Mouse (Mus musculus): ENCODE measurements around the gene Aldh3b1.

Aldh3b1 gene

GRCm38 (mm10) chr19:3912337-3913204 lies 17.0 kb downstream of the Aldh3b1 start, which contains the start of gene Ndufs8:
TSS of gene Ndufs8 (minus strand) at chr19:3912774.
- peak; percentile 97 for DNase-seq (ENCODE audit: low read depth, low spot score)

- no peak for DNase-seq (ENCODE audit: low read depth, low spot score)
These were observed 19.4 kb downstream of the Aldh3b1 start for GRCm38 (mm10) chr19:3910206-3910605.

DNA sequence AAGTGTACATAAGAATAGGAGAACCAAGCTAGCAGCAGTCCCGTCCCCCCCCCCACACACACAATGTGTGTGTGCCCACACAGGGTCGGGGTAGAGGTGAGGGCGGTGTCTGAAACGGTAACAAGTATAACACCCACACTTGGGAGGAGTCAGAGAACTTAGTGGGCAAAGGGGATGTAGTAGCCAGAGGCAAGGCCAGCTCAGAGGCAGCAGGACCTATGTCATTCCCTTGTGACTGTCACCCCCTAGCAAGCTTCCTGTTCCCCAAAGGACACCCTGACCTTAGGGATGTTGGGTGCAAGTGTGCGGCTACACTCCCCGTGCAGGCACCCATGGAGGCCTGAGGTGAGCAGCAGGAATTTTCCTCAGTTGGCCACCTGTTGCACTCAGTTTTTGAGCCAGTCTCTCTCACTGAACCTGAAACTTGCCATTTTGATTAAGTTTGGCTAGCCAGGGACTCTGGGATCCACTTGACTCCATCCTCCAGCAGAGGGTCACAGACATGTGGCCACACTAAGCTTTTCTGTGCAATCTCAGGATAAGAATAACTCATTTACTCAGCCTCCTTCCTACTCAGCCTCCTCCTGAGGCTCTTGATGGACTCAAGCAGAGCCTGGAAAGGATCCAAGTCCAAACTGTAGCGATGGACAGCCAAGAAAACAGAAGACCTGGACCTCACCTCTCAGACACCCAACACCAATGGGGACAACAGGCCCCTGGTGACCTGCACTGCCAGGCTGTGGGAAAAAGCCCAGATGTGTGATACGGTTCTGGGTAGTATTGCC lies 21.5 kb downstream of the Aldh3b1 start:
- DNase-seq (ENCODE audit: low read depth, low spot score), result no peak

- peak; percentile 32 for DNase-seq (ENCODE audit: low read depth, low spot score)
These were observed 22.5 kb downstream of the Aldh3b1 start, which contains the start of gene Tcirg1 for GRCm38 (mm10) chr19:3906795-3907786. TSS of gene Tcirg1 (minus strand) at chr19:3907133.

DNA sequence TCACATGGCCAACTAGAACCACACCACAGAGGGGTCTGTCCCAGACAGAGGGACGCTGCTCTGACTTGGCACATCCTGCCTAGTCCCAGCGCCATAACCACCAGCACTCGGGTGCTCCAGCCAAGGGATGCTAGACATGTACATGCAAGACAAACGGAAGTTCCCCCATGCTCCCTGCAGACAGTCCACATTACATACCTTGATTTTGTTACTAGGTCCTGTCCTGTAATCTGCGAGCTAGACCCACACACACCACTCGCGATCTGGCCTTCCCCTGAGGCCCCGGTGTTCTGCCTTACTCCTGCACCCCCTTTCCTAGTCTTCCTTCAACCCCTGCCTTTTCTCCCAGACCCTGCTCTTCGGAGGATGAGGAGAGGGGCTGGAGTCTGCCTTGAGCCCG lies 23.3 kb downstream of the Aldh3b1 start:
- DNase-seq (ENCODE audit: low read depth, low spot score), result no peak

GRCm38 (mm10) chr19:3905261-3905969 lies 24.2 kb downstream of the Aldh3b1 start:
- DNase-seq (ENCODE audit: low read depth, low spot score), result no peak

- DNase-seq (ENCODE audit: low read depth, low spot score), result no peak
These were observed 25.3 kb downstream of the Aldh3b1 start for GRCm38 (mm10) chr19:3904363-3904675.

- DNase-seq (ENCODE audit: low read depth, low spot score), result no peak
These were observed 25.8 kb downstream of the Aldh3b1 start for GRCm38 (mm10) chr19:3903648-3904362.

- DNase-seq (ENCODE audit: low read depth, low spot score), result no peak
These were observed 26.6 kb downstream of the Aldh3b1 start for GRCm38 (mm10) chr19:3902966-3903365.

DNA sequence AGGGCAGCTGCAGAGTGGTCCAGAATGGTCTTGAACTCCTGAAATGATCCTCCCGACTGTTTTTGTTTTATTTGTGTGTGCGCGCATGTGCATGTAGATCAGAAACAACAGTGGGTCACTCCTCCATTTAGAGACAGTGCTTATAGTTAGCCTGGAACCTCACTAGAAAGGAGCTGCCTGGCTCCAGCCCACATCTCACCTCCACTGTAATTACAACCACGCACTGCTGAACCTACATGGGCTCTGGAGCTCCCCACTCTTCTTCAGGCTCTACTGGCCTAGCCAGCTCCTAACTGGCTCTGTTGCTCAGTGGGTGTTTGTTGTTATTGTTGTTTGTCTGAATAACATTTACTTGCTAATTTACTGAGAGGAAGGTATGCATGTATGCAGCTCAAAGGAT lies 30.0 kb downstream of the Aldh3b1 start:
- DNase-seq (ENCODE audit: low read depth, low spot score), result no peak

DNA sequence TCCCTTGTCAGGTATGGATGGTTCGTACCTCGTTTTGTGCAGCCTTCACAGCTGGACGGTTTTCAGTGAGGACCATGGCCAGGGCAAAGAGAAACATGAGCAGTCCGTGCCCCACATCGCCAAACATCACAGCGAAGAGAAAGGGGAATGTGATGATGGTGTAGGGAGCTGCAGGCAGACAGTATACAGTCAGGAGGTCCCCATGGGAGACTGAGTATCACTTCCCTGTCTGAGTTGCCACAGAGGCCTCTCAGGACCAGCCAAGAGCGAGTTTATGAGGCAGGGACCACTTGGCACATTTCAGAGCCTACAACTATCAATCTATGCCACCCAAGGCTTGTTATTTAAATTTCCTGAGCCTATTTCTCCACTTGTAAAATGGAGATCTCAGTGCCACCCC lies 30.7 kb downstream of the Aldh3b1 start:
- DNase-seq (ENCODE audit: low read depth, low spot score), result no peak

DNA sequence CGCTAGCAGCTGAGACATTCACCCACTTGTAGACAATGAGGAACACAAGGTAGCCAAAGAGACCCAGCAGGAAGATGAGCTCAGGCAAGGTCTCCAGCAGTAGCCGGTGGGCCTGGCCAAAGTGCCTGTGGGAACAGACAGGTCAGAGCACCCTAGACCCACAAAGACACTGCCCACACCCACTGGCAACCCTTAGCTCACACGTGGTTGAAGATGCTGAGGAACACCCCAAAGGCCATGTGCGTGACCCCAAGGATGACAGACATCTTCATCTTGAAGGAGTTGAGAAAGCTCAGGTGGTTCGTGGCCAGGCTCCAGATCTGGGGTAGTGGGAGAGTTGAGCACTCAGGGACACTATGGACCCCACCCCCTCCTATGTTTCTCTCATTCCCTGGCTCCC lies 32.1 kb downstream of the Aldh3b1 start:
- DNase-seq (ENCODE audit: low read depth, low spot score), result no peak

GRCm38 (mm10) chr19:3896208-3896607 lies 33.4 kb downstream of the Aldh3b1 start:
- DNase-seq (ENCODE audit: low read depth, low spot score), result no peak

DNA sequence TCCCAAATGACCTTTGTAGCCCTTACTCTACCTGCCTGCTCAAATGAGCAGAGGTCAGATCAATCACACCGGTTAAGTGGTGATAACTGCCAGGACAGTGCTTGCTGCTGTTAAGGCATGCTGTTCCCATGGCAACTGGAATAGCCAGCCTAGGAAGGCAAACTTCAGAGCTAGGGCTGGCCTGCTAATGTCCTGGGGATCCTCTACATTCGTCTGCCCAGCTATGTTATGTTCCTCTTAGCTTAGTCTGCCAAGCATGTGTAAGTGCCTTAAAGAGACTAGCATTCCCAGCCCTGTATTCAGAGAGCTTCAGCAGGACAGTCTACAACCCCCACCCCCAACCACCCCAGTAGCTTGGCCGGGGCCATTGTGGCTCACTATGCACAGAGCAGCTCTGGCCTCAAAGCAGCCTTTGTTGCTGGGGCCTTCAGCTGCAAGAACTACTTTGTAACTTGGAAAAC lies 34.4 kb downstream of the Aldh3b1 start:
- DNase-seq (ENCODE audit: low read depth, low spot score), result no peak

GRCm38 (mm10) chr19:3894294-3894693 lies 35.3 kb downstream of the Aldh3b1 start:
- no peak for DNase-seq (ENCODE audit: low read depth, low spot score)

DNA sequence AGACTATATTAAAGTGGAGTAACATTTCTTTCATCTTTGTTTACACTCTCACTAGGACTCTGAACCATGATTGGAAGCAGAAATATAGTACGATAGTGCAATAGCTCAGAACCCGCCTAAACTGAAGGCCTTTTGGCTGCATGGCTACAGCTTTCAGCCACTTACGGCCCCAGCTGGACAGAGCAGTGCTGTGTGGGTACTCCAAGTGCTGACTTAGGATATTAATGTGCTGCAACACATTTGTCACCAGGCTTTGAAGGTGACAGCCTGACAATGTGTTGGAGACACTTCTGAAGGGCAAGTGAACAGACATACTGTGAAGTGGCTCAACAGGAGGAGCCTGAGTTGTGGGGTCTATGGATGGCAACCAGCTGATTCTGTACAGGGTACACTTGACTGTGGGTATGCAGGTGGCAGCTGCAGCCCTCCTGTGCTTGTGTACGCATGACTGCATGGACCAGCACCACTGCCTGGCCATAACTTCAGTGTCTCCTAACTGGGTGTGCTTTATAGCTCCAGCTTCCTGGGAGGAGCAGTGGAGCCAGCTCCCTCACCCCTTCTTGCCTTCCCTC lies 36.0 kb downstream of the Aldh3b1 start:
- no peak for DNase-seq (ENCODE audit: low read depth, low spot score)

DNA sequence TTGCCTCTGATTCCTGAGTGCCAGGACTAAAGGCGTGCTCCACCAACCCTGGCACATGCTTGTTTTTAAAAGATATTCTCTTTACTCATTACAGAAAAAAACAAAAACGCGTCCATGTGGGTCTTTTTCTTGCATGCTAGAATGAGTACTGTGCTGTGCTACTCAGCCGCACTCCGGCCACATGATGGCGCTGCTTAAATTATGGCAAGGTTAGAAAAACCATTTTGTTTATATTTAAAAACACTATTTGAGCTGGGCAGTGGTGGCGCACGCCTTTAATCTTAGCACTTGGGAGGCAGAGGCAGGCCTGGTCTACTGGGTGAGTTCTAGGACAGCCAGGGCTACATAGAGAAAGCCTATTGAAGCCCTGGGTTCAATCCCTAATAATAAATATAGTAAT lies 39.4 kb downstream of the Aldh3b1 start:
- DNase-seq (ENCODE audit: low read depth, low spot score), result no peak

DNA sequence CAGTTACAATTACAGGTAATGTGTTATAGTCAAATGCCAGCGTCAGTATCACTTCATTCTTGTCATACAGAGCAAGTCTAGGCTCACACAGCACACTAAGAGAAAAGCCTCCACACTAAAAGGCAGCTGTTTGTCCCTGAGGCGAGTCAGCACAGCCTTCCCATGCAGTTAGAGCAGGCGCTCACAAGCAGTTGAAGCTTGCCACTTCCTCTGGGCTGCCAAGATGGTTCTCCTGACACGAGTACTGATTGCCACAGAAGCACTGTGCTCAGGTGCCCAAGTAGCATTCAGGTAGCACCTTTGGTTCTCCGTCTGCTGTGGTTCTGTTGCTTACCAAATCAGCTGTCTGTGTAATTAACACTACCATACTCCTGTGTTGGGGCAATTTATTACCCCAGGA lies 40.5 kb downstream of the Aldh3b1 start:
- no peak for DNase-seq (ENCODE audit: low read depth, low spot score)

DNA sequence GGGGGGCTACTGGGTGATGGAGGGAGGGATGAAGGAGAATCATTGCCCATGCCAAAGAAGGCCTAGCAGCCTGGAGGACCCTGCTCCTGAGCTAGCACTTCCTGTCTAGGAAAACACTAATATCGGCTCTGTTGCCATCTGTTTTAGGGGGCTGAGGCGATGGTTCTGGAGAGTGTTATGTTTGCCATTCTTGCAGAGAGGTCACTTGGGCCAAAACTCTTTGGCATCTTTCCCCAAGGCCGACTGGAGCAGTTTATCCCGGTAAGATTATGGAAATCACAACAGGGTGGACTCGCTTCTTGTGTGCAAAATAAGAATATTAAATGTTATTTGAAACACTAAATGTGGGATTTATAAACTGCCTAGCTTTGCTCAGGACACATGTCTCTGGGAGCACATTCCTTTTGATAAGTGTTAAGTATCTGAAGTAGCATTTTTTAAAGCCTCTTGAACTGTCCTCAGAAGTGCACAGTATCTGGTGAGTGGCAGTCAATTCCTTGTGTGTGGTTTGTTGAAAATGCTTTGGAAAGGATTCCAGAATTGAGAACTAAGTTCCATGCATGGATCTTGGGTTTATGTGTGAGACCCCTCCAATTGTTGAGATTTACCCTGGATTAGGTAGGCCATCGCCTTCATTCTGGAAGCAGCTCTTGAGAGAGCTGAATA lies 45.1 kb downstream of the Aldh3b1 start:
- DNase-seq (ENCODE audit: low read depth, low spot score), result no peak

Measured in c-Kit-negative CD71-positive TER-119-positive erythroid progenitor cells, embryonic 14.5 days (primary cell).